Mouse (Mus musculus): ENCODE data around the gene Lrrc56.

Lrrc56 gene

DNA sequence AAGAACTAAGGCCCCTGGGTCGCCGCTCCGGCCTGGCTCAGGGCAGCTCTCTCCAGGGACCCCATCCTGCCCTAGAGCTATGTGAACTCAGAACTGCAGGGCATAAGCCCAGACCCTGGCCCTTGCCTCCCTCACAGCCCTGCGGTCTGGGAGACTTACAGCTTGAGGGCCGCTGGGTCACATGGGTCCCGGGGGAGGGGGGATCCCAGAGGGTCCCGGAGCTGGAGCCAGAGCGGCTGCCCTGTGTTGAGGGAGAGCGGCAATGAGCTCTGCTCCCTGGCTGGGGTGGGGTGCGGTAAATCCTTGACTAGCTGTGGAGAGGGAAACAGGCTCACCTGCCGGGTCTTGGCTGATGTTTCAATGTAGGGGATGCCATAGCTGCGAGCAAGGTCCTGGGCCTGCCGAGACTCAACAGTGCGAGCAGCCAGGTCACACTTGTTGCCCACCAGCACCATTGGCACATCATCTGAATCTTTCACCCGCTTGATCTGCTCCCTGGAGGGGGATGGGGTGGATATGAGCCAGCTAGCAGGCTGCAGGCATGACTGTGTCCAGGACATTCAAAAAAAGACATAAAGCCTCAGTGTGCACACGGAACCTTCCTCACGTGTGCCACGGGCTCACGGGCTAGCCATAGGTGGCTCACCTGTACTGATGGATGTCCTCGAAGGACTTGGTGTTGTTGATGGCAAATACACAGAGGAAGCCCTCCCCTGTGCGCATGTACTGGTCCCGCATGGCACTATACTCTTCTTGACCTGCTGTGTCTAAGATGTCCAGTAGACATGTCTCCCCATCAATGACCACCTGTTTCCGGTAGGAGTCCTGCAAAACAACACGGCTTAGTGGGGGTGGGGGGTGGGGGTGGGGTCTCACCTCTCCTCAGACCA lies 1.9 kb upstream of the Lrrc56 start:
- no peak for DNase-seq (ENCODE audit: extremely low read depth, low read depth, low spot score)

DNA sequence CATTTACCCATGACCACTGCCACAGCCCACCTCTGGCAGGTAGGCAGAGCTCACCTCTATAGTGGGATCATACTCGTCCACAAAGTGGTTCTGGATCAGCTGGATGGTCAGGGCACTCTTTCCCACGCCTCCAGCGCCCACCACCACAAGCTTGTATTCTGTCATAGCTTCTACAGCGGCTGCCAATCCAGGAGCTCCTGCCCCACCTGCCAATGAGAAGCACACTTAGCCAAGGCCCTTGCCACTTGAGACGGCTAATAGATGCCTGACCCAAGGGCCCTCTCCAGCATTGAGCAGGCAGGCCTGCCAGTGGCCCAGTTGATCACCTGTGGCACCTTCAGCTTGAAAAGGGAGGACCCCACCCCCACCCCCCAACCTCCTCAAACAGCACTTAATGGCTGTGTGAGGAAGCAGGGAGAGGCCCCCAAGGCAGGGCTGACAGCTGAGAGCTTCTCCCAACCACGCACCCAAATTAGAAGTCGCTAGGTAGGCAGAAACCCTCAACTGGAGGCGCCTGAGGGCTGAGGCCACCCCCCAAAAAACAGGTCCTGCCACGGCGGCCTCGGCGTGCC lies 1.1 kb upstream of the Lrrc56 start:
- no peak for DNase-seq (ENCODE audit: extremely low read depth, low read depth, low spot score)

DNA sequence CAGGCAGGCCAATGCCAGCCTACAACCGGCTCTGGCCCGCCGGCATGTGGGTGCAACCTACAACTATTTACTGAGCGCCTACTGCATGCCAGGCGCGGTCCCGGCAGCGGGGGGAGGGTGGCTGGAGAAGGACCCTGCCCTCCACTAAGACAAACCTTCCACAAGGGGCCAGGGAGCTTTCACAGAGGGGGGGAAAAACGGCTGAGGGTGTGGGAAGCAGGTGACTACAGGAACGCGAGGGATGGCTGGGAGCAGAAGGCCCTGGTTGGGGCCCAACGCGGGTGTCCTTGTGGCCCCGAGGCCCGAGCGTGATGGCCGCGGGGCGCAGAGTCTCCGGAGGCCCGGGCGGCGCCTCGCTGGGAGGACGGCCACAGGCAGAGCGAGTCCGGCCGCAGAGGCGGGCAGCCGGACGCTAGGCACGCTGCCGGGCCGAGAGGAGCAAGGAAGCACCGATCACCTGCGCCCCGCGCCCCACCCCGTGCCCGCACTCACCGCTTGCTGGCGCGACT lies 555 bp upstream of the Lrrc56 start:
- DNase-seq (ENCODE audit: extremely low read depth, low read depth, low spot score), result no peak

DNA sequence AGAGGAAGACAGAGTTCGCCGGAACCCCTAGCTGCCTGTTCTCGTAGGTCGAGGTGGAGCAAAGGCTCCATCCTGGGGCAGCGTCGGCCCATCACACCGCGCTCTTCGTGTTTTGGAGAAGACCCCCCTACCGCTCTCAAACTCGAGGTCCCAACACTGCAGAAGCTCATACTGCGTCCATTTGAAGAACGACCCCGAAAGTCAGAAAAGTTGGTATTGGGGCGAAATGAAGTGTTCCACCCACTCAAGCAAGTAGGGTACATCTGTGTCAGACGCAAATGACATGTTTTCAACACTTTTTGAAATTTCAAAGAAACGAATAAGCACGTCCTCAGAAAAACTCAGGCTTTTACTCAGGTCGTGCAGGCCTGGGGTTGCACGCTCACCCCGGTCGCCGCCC lies 452 bp downstream of the Lrrc56 start:
- DNase-seq (ENCODE audit: extremely low read depth, low read depth, low spot score), result no peak

DNA sequence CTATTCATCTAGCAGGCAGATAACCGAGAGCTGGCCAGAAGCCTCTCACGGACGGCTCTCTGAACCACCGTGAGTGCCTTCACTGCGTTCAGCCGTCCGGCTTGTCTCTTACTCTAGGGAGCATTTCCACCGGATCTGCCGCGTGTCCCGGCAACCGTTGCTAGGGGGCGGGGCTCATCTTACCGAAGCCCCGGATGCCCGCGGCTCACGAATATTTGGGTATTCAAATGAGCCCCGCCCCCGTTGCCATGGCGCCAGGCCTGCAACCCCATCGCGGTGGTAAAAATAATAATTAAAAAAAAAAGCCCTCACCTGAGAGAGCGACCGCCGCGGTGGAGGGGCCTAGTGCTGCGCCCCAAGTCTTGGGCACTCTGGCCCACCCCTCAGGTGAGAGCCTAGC lies 873 bp downstream of the Lrrc56 start:
- DNase-seq (ENCODE audit: extremely low read depth, low read depth, low spot score), result no peak

DNA sequence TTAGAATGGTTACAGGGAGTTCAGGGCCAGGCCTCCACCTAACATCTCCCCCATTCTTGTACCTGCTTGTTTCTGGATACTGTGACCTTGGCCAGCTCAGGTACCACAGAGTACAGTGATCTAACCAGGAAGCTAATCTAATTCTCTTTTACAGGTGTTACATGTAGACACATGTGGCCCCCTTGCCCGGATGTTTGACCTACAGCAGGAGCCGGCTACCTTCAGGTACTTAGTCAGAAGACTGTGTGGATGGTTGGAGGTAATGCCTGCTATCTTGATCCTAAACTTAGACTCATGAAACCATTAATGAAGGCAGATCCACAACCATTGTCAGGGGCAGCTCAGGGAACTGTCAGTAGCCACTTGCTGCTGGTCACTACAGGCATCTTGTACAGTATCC lies 1.8 kb downstream of the Lrrc56 start:
- DNase-seq (ENCODE audit: extremely low read depth, low read depth, low spot score), result no peak

DNA sequence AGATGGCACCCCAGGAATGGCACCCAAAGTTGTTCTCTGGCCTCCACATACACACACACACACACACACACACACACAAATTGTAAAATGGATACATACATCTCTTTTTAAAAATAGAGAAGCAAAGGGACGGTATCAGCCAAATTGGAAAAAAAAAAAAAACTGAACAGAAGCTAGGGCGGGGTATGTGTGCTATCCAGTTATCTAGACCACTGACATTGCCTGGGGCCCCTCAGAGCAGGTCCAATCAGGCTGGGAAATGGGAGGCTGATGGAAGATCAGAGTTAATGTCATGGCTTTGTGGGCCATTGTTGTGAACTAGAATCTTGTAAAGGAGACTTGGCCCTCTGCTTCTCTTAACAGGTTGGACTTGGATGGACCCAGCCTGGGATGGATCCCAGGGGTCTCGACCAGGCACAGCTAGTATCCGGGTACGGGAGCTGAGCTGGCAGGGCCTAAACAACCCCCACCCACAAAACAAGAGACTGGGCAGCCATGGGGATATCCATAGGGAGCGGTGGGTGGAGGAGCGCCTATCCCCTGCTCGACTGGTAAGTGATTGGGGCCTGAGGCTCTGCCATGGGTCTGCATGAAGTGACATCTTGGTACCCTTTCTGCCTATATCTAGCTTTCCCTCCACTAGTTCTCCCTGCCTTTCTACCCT lies 2.8 kb downstream of the Lrrc56 start:
- no peak for DNase-seq (ENCODE audit: extremely low read depth, low read depth, low spot score)

DNA sequence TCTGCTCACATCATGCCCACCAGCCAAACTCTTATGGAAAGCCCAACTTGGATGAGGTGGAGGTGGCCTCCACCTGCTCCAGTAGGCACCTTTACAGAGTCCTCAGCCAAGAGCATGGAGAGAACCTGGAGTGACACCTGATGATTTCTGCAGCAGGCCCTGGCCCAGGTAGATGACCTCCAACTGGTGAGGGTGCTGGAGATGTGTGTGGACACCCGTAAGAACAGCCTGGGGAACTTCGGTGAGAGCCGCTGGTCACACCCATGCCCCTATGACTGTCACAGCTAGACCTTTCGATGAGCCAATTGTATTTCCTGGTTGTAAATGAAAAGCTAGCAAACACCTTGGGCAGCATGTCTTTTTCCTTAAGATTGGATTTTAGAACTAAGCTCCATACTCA lies 4.2 kb downstream of the Lrrc56 start:
- no peak for DNase-seq (ENCODE audit: extremely low read depth, low read depth, low spot score)

DNA sequence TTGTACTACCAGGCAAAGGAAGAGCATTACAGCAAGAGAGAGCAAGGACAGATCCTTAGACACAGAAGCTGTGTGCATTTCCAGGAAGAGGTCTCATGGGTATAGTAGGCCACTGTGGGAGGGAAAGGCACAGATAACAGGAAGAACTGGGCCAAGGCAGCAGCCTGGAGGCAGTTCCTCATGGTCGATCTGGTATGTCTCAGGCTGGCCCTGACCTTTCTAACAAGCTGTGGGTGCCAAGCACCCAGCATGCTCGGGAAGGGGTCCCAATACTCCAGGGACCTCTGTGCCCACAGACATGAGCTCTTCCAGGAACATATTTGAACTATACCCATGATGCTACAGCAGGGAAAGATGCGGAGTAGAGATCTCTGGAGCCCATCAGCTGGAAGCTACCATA lies 10.6 kb downstream of the Lrrc56 start:
- DNase-seq (ENCODE audit: extremely low read depth, low read depth, low spot score), result no peak

DNA sequence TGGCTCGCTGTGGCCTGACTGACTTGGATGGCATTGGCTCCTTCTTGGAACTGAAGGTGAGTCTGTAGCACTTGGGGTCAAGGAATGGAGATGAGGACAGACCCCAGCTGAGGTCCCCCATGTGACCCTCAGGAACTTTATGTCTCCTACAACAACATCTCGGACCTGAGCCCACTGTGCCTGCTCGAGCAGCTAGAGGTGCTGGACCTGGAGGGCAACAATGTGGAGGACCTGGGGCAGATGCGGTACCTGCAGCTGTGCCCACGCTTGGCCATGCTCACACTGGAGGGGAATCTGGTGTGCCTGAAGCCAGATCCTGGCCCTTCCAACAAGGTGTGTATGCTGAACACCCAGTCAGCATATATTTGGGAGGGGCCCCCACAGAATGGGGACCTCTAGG lies 11.5 kb downstream of the Lrrc56 start:
- DNase-seq (ENCODE audit: extremely low read depth, low read depth, low spot score), result no peak

DNA sequence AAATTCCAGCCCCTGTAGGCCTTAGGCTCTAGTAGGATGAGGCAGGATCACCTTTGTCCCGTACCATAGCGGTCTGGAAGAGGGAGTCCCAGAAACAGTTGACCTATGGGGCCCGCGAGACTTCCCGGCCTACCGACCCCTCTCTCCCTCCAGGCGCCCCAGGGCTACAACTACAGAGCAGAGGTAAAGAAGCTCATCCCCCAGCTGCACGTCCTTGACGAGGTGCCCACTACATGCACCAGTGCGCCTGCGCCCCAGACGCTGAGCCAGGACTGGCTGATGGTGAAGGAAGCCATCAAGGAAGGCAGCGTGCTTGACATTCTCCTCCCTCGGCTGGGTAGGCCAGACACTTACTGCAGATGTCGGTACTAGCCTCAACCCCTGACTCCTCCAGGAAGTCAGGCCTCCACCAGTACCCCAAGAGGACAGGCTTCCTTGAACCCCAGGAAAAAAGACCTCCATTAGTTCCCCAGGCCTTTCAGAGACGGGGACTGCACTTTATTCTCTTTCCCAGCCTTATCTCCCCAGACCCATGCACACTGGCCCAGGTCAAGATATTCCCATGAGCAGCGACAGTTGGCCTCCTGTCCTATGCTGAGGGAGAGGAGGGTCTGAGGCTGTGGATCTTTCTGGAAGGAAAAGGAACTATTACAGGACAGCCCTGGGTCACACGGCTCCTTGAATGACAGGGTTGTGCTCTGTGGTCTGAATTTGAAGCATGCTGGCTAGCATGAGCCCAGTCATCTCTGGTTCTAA lies 12.4 kb downstream of the Lrrc56 start:
- DNase-seq (ENCODE audit: extremely low read depth, low read depth, low spot score), result no peak

DNA sequence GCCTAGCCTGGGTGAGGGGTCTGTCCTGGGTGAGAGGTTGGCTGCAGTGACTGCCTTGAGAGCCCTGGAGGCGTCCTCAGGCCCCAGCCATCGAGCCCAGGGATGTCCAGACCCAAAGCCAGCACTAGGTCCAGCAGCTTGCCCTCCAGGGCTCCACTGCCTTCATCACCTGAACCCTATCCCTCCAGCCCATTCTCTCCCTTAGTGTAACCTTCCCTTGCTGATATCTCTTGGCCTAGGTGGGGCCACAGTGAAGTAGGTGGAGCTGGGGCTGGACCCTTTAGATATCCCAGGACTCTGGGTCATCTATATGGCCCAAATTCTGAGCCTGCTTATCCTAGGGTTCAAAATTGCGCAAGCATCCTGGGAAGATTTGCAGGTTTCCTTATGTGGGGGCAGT lies 15.6 kb downstream of the Lrrc56 start:
- DNase-seq (ENCODE audit: extremely low read depth, low read depth, low spot score), result no peak

DNA sequence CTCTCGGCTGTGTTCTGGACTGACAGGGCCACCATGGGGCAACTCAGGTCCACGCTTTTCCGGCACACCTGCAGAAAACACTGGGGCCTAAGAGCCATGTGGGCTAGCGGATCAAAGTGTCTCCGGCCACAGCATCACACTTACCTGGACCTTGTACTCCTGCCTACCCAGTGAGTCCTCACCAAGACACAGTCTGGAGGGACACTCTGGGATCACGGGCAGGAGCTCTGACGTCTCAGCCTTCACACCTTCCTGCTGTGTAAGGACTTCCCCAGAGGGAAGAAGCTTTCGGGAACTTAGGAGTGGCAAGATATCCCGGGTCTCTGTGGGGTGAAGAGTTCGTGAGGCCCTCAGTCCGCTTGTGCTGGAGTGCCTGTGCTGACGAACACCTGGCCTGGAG lies 16.2 kb downstream of the Lrrc56 start:
- no peak for DNase-seq (ENCODE audit: extremely low read depth, low read depth, low spot score)

DNA sequence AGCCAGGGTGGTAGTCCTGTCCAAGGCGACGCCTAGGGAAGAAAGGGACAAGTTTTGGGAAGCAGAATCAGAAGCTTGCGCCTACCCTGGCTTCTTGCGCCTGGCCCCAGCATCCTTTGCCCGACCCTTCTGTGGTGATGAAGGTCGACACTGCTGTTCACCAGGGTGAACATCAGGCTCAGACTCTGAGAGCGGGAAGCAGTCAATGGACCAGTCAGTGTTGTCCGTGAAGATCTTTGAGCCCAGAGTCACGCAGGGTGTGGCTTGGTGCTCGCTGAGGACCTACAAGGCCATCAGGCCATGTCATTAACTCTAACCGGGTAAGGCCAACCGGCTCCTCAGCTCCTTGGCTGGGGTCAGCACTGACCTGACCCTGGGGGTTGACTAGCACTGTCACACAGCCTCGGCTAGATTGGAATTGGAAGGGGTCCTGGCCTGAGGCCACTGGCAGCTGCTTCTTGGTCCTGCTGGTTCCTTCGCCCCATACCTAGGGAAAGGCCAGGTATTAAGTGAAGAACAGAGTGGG lies 16.7 kb downstream of the Lrrc56 start:
- no peak for DNase-seq (ENCODE audit: extremely low read depth, low read depth, low spot score)

DNA sequence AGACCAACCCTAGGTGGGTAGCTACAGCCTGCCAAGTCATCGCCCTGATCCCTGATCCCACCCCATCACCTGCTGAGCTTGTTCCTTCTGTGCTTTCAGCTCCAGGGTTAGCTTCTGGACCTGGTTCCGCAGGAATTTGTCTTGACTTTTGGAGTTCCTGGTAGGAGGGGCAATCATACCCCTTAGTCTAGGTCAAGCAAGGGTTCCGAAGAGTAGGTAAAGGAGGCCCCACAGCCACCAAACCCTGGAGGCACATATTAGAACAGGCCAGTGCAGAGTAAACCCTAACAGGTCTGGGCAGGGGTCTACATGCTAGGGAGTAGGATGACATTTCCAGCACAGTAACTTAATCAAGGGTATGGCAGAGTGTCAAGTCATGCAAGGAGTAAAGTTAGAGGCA lies 19.2 kb downstream of the Lrrc56 start:
- DNase-seq (ENCODE audit: extremely low read depth, low read depth, low spot score), result no peak

DNA sequence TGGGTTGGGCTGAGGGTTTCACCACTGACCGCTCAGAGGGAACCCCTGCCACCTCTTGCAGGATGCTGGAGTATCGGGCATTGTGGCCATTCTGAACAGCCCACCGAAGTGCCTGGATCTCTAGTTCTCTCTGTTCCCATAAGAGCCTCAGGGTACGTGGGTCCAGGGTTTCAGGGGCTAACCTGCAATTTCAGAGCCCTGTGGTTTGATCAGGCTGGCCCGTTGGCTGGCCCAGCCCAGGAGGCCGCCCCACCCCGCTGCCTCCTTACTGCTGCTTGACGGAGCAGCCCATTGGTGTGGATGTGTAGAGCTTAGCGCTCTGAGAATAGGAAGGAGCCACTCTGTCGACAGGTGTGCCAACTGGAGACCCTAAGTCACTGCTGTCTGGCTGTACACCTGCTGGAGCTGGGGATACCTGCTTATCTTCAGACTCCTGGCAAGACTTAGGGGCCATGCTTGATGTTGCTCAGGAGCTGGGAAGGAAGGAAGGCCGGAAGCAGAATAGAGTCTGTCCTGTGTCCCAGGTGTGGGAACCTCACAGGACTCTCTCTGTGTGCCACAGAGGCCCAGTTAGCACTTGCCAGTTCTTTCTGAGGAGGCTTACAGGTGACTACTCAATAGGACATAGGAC lies 19.8 kb downstream of the Lrrc56 start, which contains the start of gene Lmntd2:
Gene Lmntd2 (minus strand): TSS at position 476 of the 631 bp plus-strand sequence.
- DNase-seq (ENCODE audit: extremely low read depth, low read depth, low spot score), result no peak

DNA sequence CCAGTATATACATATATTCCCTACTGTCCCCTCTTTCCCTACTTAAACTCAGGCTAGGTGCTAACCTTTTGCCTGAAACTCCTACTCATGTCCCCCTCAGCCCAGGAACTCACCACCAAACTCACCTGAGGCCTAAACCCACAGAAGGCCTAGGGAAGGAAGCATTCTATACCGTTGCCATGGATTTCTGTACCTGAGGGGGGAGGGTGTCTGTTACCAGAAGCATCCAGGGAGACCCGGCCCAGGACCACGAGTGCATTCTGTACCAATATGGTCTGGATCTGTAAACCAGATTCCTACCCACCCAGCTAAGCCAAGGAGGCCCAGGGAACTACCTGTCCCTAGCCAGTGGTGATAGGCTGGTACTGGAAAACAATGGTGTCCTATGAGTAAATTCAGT lies 20.4 kb downstream of the Lrrc56 start:
- no peak for DNase-seq (ENCODE audit: extremely low read depth, low read depth, low spot score)

DNA sequence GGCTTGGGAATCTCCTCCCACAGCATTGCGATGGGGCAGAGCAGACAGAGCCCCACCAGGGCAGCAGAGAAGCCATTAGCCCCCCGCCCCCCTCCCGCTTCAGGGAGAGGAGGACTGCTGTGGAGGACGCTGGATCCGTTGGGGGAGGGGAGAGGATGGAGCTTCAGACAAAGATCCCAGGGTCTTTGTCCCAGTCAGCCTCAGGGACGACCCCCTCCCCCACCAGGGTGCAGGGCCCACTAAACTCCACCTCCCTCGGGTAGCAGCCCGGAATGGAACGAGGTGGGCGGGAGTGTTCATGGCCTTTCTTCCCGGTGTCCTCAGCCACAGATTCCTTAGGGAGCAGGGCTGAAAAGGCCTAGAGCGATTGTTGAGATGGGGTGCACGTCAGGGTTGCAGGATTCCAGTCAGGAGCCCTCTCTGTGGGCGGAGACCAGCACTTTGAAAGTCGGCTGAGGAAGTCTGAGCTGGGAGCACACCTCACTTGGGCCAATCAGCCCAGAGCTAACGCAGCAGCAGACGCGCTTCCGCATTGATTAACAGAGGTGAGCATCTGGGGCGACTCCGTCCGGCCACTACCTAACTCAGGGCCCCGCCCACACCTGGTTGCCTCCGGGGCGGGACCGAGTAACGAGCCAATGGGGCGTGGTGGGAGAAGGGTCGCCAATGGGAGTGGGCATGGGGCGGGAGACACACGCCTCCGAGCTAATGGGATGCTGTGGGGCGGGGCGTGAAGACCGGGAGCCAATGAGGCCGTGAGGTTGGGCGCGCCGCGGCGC lies 21.3 kb downstream of the Lrrc56 start, which contains the start of gene Rassf7:
Gene Rassf7 (plus strand): TSS at position 760 of the 779 bp plus-strand sequence.
- peak; percentile 74 for DNase-seq (ENCODE audit: extremely low read depth, low read depth, low spot score)

DNA sequence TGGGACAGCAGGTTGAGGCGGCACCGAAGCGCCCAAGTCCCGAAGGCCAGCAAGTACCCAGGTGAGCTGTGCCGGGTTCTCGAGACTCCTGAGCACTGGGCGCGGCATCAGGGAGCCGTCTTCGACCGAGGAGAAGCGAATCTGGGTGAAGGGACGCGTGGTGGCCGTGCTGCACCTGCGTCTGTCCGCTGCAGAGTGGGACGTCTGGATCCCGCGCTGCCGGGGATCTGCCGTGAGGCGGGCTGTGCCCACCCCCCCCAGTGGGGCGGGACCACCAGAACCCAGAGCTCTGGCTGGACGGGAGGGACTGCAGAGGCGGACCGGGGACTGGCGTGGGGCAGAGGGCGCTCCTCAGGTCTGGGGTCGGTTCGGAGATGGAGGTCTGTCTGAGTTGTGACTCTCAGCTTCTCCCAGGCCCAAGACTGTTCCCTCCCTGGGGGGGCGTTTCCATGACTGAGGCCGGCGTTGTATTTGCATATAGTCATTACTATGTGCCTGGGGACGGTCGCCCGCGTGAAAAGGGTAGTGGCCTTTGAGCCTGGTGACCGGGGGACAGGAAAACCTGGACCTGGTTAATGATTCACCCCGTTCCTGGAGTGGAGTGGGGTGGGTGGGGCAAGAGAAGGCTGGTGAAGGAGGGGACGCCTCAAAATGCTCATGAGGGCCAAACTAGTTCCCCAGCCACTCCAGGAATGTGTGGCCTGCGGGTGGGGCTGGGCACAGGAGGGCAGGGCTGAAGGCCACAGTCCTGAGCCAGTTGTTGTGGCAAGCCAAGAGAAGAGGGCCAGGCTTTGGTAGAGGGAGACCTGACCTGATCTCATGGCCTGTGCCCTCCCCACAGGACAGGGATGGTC lies 22.1 kb downstream of the Lrrc56 start:
- no peak for DNase-seq (ENCODE audit: extremely low read depth, low read depth, low spot score)
